Mouse (Mus musculus): Measurements from ENCODE around the gene Dpf3. TPM values are rescaled to one million over a fixed set of nuclear protein-coding genes. Genes with fewer than 3 reads are reported as not detected.
A peak's percentile ranks its signal among the peaks of the same experiment; 100 is the strongest.

The Dpf3 gene
- total RNA-seq, 4 experiments from 2014 or later = 6.9 to 14.2 (median 9.4) TPM

- DNase-seq = no peak
Measured at GRCm38 (mm10) chr12:83283591-83284320, 203.8 kb downstream of the Dpf3 start.

GRCm38 (mm10) chr12:83277537-83278441, 209.7 kb downstream of the Dpf3 start:
- DNase-seq = no peak

- peak; percentile 8 for DNase-seq
Measured at GRCm38 (mm10) chr12:83271215-83271614, 216.3 kb downstream of the Dpf3 start.

GRCm38 (mm10) chr12:83268504-83268922, 219.0 kb downstream of the Dpf3 start:
- peak; percentile 4 for DNase-seq

GRCm38 (mm10) chr12:83260540-83260939, 227.0 kb downstream of the Dpf3 start:
- DNase-seq = no peak

- DNase-seq = no peak
Measured at GRCm38 (mm10) chr12:83254399-83254798, 233.1 kb downstream of the Dpf3 start.

GRCm38 (mm10) chr12:83249066-83249465, 238.4 kb downstream of the Dpf3 start:
- no peak for DNase-seq

- DNase-seq = no peak
Measured at GRCm38 (mm10) chr12:83248636-83249035, 238.9 kb downstream of the Dpf3 start.

GRCm38 (mm10) chr12:83247669-83248068, 239.8 kb downstream of the Dpf3 start:
- DNase-seq = no peak

- DNase-seq = no peak
Measured at GRCm38 (mm10) chr12:83241022-83241421, 246.5 kb downstream of the Dpf3 start.

- DNase-seq = no peak
Measured at GRCm38 (mm10) chr12:83240571-83240970, 246.9 kb downstream of the Dpf3 start.

- DNase-seq = no peak
Measured at GRCm38 (mm10) chr12:83235781-83236180, 251.7 kb downstream of the Dpf3 start.

- DNase-seq = no peak
Measured at GRCm38 (mm10) chr12:83234981-83235380, 252.5 kb downstream of the Dpf3 start.

- no peak for DNase-seq
Measured at GRCm38 (mm10) chr12:83233651-83234050, 253.9 kb downstream of the Dpf3 start.

GRCm38 (mm10) chr12:83232916-83233315, 254.6 kb downstream of the Dpf3 start:
- DNase-seq = no peak

GRCm38 (mm10) chr12:83231258-83231657, 256.3 kb downstream of the Dpf3 start:
- no peak for DNase-seq

- no peak for DNase-seq
Measured at GRCm38 (mm10) chr12:83229683-83230082, 257.8 kb downstream of the Dpf3 start.

GRCm38 (mm10) chr12:83227014-83227413, 260.5 kb downstream of the Dpf3 start:
- no peak for DNase-seq

- DNase-seq = no peak
Measured at GRCm38 (mm10) chr12:83220964-83221363, 266.6 kb downstream of the Dpf3 start.

GRCm38 (mm10) chr12:83213879-83214341, 273.6 kb downstream of the Dpf3 start:
- DNase-seq = no peak

- no peak for DNase-seq
Measured at GRCm38 (mm10) chr12:83211976-83212375, 275.5 kb downstream of the Dpf3 start.

GRCm38 (mm10) chr12:83211146-83211822, 276.2 kb downstream of the Dpf3 start:
- DNase-seq = no peak

GRCm38 (mm10) chr12:83210735-83211134, 276.8 kb downstream of the Dpf3 start:
- DNase-seq = no peak
